Mouse (Mus musculus) intestine, embryonic 14.5 days (tissue): ENCODE results near the gene Prkar2a. TPM values are rescaled to one million over a fixed set of nuclear protein-coding genes. Genes with fewer than 3 reads are reported as not detected.
A peak's percentile ranks its signal among the peaks of the same experiment; 100 is the strongest.

Experiments
- ATAC-seq: fragments of 200-750 bp; cut with Nextera tagmentation; replicated peaks from 2 replicates; pipeline ENCODE4 v1.8.0; 2017; ENCODE audit warnings: low read depth, moderate number of reproducible peaks, moderate TSS enrichment, moderate library complexity; ENCODE audit not compliant: low FRiP score, low TSS enrichment
- DNase-seq: peaks from one replicate; pipeline ENCODE4 v3.0.0-alpha.2; 2018; ENCODE audit warnings: low spot score
- H3K27ac ChIP-seq: fragments of 300-500 bp; sonication (generic); 2 replicates; pipeline ENCODE4 v1.5.1; 2014; ENCODE audit warnings: low read depth, mild to moderate bottlenecking, control low read depth
- H3K27me3 ChIP-seq: fragments of 300-500 bp; sonication (generic); replicated peaks from 2 replicates; pipeline ENCODE4 v1.6.1; 2014; ENCODE audit warnings: low read length, control low read depth; ENCODE audit not compliant: control insufficient read depth, insufficient read depth
- H3K36me3 ChIP-seq: fragments of 300-500 bp; sonication (generic); 2 replicates; pipeline ENCODE4 v1.6.1; 2014; ENCODE audit warnings: low read length, control low read depth; ENCODE audit not compliant: control insufficient read depth, insufficient read depth
- H3K4me1 ChIP-seq: fragments of 300-500 bp; sonication (generic); replicated peaks from 2 replicates; pipeline ENCODE4 v1.6.1; 2014; ENCODE audit warnings: low read length, control low read depth, mixed read lengths; ENCODE audit not compliant: control insufficient read depth, insufficient read depth
- H3K4me2 ChIP-seq: fragments of 300-500 bp; sonication (generic); 2 replicates; pipeline ENCODE4 v1.6.1; 2014; ENCODE audit warnings: low read length
- H3K4me3 ChIP-seq: fragments of 300-500 bp; sonication (generic); 2 replicates; pipeline ENCODE4 v1.5.1; 2014; ENCODE audit warnings: low read depth, low read length, control low read depth, mixed read lengths
- H3K9ac ChIP-seq: fragments of 300-500 bp; sonication (generic); 2 replicates; pipeline ENCODE4 v1.6.1; 2014; ENCODE audit warnings: mild to moderate bottlenecking, low read length
- H3K9me3 ChIP-seq: fragments of 300-500 bp; sonication (generic); 2 replicates; pipeline ENCODE4 v1.6.1; 2016; ENCODE audit warnings: low read length, control low read depth; ENCODE audit not compliant: control insufficient read depth
- WGBS: fragments of 180-500 bp; shearing (Covaris S2); extraction: QIAGEN DNeasy Blood & Tissue Kit; methylation state at CpG from one replicate; pipeline ENCODE4 v1.1.7; 2014; 5-methylcytosine and 5-hydroxymethylcytosine counted together
- polyA plus RNA-seq: library from polyadenylated mRNA; unstranded; fragments of >200 nt; fragmentation: Nextera tagmentation; extraction: Ambion mirVana; gene quantifications from 2 replicates; pipeline ENCODE4 v1.2.1, GENCODE M21; 2014

Prkar2a gene
- polyA plus RNA-seq, 1 experiment from 2014 or later, result 54.4 TPM

DNA sequence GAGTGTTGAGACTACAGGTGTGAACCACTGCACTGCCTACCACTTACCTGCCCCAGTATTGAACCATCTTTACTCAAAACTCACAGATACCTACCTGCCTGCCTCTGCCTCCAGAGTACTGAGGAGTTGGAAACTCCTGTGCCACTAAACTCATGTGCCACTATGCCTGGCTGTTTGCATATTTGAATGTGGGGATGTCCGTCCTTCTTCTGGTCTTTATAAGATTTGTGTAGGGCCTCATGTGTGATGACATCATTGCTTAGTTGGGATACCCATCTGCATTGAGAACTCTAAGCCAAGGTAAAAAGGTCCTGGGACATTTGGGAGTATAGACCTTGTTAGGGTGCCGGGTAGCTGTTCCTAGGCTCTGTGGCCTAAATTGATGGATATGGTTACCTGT, 98.0 kb downstream of the Prkar2a start:
- ATAC-seq (no peak), DNase-seq (no peak)
- no peak overlapping the region for H3K9ac ChIP-seq

DNA sequence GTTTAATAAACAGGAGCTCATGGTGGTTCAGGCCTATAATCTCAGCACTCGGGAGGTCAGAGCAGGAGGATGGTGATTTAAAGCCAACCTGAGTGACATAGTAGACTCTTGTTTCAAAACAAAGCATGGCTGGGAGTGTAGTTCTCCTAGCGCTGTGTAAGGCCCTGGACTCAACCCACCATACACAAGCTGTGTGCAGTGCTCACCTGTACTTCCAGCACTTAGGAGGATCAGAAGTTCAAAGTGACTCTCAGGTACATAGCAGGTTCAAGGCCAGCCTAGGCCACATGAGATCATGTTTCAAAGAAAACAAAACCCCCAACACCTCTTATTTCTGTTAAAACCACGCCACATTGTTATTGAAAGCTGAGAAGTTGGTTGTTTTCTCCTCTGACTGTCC, 99.6 kb downstream of the Prkar2a start:
- DNase-seq (no peak), ATAC-seq (no peak)
- whole genome bisulfite sequencing, result 64% methylated on average over 3 of the region's 3 CpGs
- Histone ChIP-seq H3K36me3 (peaks cover 9% of the 10 kb centered on the region; the same call in 1 of the 2 replicates), H3K9ac (no peak overlapping the region), H3K4me3 (no peak overlapping the region), H3K27me3 (no peaks in the 10 kb centered on the region), H3K4me1 (peaks cover 21% of the 10 kb centered on the region), H3K4me2 (no peak overlapping the region), H3K9me3 (no peaks in the 10 kb centered on the region), H3K27ac (no peak overlapping the region)

More for the DNA sequence above, 98.0 kb downstream of the Prkar2a start:
- 92% methylated on average over 2 of the region's 2 CpGs for WGBS
- Histone ChIP-seq H3K36me3 (peaks cover 9% of the 10 kb centered on the region; the same call in 1 of the 2 replicates), H3K4me1 (peaks cover 29% of the 10 kb centered on the region), H3K9me3 (no peaks in the 10 kb centered on the region), H3K4me3 (no peak overlapping the region), H3K27me3 (no peaks in the 10 kb centered on the region), H3K4me2 (no peak overlapping the region), H3K27ac (no peak overlapping the region)

DNA sequence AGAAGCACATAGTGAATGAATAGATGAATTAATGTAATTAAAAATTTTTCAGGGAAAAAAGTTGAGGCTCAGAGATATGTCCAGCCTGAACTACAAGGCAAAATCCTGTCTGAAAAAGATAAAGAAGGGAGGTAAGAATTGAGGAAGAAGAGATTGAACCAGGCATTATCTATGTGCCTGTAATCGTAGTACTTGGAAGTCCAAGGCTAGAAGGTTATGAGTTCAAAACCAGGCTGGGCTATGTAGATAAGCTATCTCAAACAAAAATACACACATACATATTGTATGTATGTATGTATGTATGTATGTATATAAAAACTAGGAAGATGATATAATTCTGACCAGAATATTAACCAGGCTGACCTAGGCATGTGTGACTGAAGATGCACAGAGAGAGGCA, 103.2 kb downstream of the Prkar2a start:
- Histone ChIP-seq H3K9ac (no peak overlapping the region), H3K4me1 (peaks cover 22% of the 10 kb centered on the region), H3K4me2 (no peak overlapping the region), H3K36me3 (peaks cover 15% of the 10 kb centered on the region), H3K27me3 (no peaks in the 10 kb centered on the region), H3K9me3 (no peaks in the 10 kb centered on the region), H3K4me3 (no peak overlapping the region), H3K27ac (no peak overlapping the region)
- DNase-seq, result no peak
- WGBS, result 83% methylated on average over 1 of the region's 1 CpGs
- no peak for ATAC-seq

DNA sequence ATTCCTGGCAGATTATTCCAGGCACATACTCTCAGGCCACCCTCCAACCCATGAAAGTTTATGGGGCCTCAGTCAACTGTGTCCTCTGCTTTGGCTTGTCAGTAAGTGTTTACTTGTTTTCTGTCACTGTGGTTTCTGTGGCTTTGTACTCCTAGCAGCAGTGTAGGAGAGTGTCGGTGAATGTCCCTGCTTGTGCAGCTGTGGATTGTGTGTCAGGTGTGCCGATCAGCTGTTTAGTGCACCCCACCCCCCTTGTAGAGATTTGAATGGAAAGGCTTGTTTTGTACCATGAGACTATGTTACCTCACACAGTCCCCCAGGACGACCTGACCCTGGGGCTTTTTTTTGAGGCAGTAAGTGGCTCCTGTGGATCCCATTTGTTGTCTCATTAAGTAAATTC, 103.6 kb downstream of the Prkar2a start:
- WGBS, result 49% methylated on average over 3 of the region's 3 CpGs
- H3K36me3 ChIP-seq, result peaks cover 19% of the 10 kb centered on the region
- H3K27me3 ChIP-seq, result no peaks in the 10 kb centered on the region
- no peak overlapping the region for H3K4me3 ChIP-seq
- H3K9me3 ChIP-seq, result no peaks in the 10 kb centered on the region
- no peak overlapping the region for H3K4me2 ChIP-seq
- DNase-seq (no peak), ATAC-seq (no peak)
- no peak overlapping the region for H3K27ac ChIP-seq
- H3K4me1 ChIP-seq, result peaks cover 22% of the 10 kb centered on the region
- no peak overlapping the region for H3K9ac ChIP-seq

DNA sequence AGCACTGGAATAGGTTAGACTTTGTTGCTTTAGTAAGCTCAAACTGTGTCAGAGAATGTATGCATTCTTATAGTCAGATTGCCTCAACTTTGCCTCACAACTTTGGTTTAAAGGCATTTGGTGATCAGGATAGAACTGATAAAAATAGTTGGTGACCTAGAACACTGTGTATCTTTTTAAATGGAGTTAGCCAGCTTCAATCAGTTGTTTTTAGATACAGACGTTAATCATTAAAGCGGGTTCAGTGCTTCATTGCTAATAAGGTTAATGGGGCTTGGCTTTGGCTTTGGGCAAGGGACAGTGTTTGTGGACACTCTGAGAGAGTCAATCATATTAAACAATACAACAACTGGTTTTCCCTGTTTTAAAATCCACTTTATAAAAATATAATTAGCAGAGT, 106.2 kb downstream of the Prkar2a start:
- H3K9ac ChIP-seq, result no peak overlapping the region
- H3K9me3 ChIP-seq, result no peaks in the 10 kb centered on the region
- no peak for ATAC-seq
- no peak for DNase-seq
- 61% methylated on average over 2 of the region's 2 CpGs for WGBS
- peaks cover 22% of the 10 kb centered on the region for H3K4me1 ChIP-seq
- no peak overlapping the region for H3K4me3 ChIP-seq
- H3K4me2 ChIP-seq, result no peak overlapping the region
- no peaks in the 10 kb centered on the region for H3K27me3 ChIP-seq
- H3K27ac ChIP-seq, result no peak overlapping the region
- peaks cover 44% of the 10 kb centered on the region for H3K36me3 ChIP-seq

GRCm38 (mm10) chr9:108795762-108796161, 106.6 kb downstream of the Prkar2a start:
- H3K27me3 ChIP-seq, result no peaks in the 10 kb centered on the region
- DNase-seq (no peak), ATAC-seq (peak; percentile 67; the same call in 1 of the 2 replicates)
- 29% methylated on average over 11 of the region's 11 CpGs for WGBS
- H3K27ac ChIP-seq, result no peak overlapping the region
- peaks cover 22% of the 10 kb centered on the region for H3K4me1 ChIP-seq
- no peak overlapping the region for H3K4me3 ChIP-seq
- H3K9me3 ChIP-seq, result no peaks in the 10 kb centered on the region
- peaks cover 49% of the 10 kb centered on the region for H3K36me3 ChIP-seq
- no peak overlapping the region for H3K4me2 ChIP-seq
- no peak overlapping the region for H3K9ac ChIP-seq

DNA sequence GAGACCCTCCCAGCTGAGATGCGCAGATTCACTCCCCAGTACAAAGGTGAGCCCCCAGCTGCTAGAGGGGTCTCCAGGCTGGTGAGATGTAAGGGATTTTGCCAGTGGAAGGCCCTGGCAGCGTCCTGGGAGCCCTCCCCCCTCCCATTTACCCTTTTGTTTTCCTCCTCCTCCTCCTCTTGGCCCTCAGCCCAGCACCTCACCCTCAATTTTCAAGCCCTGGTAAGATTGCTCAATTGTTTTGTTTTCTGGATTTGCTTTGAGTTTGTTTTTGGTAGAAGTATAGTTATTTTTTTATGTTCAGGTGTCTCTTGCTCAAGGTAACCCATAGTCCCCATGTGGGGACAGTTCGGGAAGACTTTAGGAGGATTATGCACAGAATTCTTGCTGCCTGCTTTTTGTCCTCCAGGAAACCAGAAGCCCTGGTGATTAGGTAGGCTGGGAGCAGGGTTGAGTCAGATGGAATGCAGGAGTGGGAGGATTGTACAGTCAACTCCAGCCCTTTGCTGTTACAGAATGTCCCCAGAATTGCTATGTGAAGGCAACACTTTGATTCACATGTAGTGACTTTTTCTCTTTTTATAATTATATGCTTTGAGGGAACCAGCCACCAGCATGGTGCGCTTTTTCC, 107.4 kb downstream of the Prkar2a start:
- Histone ChIP-seq H3K4me1 (peaks cover 22% of the 10 kb centered on the region), H3K4me3 (no peak overlapping the region), H3K4me2 (no peak overlapping the region), H3K27ac (no peak overlapping the region), H3K36me3 (peaks cover 56% of the 10 kb centered on the region), H3K9me3 (no peaks in the 10 kb centered on the region), H3K27me3 (no peaks in the 10 kb centered on the region), H3K9ac (no peak overlapping the region)
- ATAC-seq, result no peak
- 72% methylated on average over 4 of the region's 4 CpGs for WGBS
- no peak for DNase-seq

GRCm38 (mm10) chr9:108797477-108797876, 108.4 kb downstream of the Prkar2a start:
- DNase-seq (no peak), ATAC-seq (no peak)
- 91% methylated on average over 7 of the region's 7 CpGs for WGBS
- Histone ChIP-seq H3K9ac (no peak overlapping the region), H3K9me3 (no peaks in the 10 kb centered on the region), H3K4me3 (no peak overlapping the region), H3K4me2 (no peak overlapping the region), H3K4me1 (peaks cover 22% of the 10 kb centered on the region), H3K36me3 (peaks cover 66% of the 10 kb centered on the region), H3K27ac (no peak overlapping the region), H3K27me3 (no peaks in the 10 kb centered on the region)

GRCm38 (mm10) chr9:108798508-108799075, 109.5 kb downstream of the Prkar2a start:
- H3K9ac ChIP-seq, result no peak overlapping the region
- 76% methylated on average over 5 of the region's 5 CpGs for WGBS
- DNase-seq (no peak), ATAC-seq (no peak)
- peaks cover 77% of the 10 kb centered on the region for H3K36me3 ChIP-seq
- no peak overlapping the region for H3K27ac ChIP-seq
- peaks cover 22% of the 10 kb centered on the region for H3K4me1 ChIP-seq
- no peak overlapping the region for H3K4me2 ChIP-seq
- H3K27me3 ChIP-seq, result no peaks in the 10 kb centered on the region
- H3K9me3 ChIP-seq, result no peaks in the 10 kb centered on the region
- H3K4me3 ChIP-seq, result no peak overlapping the region
